Mouse (Mus musculus): ENCODE measurements at regions not wholly inside any gene's neighbourhood (a gene's known extent, or its start where the extent isn't known, plus 50 kb on each side); places are given as distances from the start of the nearest gene placed in this dataset.
A peak's percentile ranks its signal among the peaks of the same experiment; 100 is the strongest.

- no peaks in the 10 kb centered on the region; the same call in 1 of the 2 replicates for H3K9me3 ChIP-seq (ENCODE audit: control insufficient read depth, insufficient read depth, low read depth, low read length)
- no peak for TF ChIP-seq CHD2 (IDR thresholded peaks at IDR 0.05; ENCODE audit: low read depth, low read length)
- no peak for TF ChIP-seq HCFC1 (IDR thresholded peaks at IDR 0.05; ENCODE audit: borderline replicate concordance, insufficient read depth, low read length)
- no peak for TF ChIP-seq MAFK (IDR thresholded peaks at IDR 0.05; ENCODE audit: insufficient read depth, low read depth, low read length)
- no peak for TF ChIP-seq ZC3H11A (IDR thresholded peaks at IDR 0.05; ENCODE audit: borderline replicate concordance, low read depth, low read length)
- TF ChIP-seq ZNF384 (IDR thresholded peaks at IDR 0.05; ENCODE audit: low read depth, low read length), result no peak
- no peaks in the 10 kb centered on the region for H3K36me3 ChIP-seq (ENCODE audit: control insufficient read depth, insufficient read depth, low read length, poor library complexity, severe bottlenecking)
- in situ Hi-C loops (cut with MboI; ENCODE audit: low sequenced_read_pairs in 2 of 2, unreplicated experiment in 2 of 2), result no loop called here
- H3K4me3 ChIP-seq (ENCODE audit: insufficient read depth in 1 of 2, low read depth in 1 of 2, low read length in 2 of 2, poor library complexity in 1 of 2, severe bottlenecking in 1 of 2), result no peak overlapping the region
- no peaks in the 10 kb centered on the region for H3K4me1 ChIP-seq (ENCODE audit: control insufficient read depth in 2 of 2, insufficient read depth in 2 of 2, low read length in 2 of 2, poor library complexity in 1 of 2)
- H3K27ac ChIP-seq (ENCODE audit: insufficient read depth, low read depth, low read length, poor library complexity, severe bottlenecking), result no peak overlapping the region
- DNase-seq (ENCODE audit: low read depth, low spot score), result peak; percentile 40
- no peak overlapping the region for H3K9ac ChIP-seq (ENCODE audit: insufficient read depth, low read depth, low read length, poor library complexity, severe bottlenecking)
Observed at GRCm38 (mm10) chr12:114832916-114833315, 1214.6 kb upstream of the Zfp386 start.

Measured in ES-E14 (cell line).